Mouse (Mus musculus): ENCODE data around the gene Prss16.
A peak's percentile ranks its signal among the peaks of the same experiment; 100 is the strongest.

Gene Prss16

GRCm38 (mm10) chr13:22036149-22036956 is 26.8 kb upstream of the Prss16 start:
- DNase-seq (ENCODE audit: low spot score in 2 of 2), result no peak

- peak; percentile 86 to 93 for DNase-seq (ENCODE audit: low spot score in 2 of 2)
These were observed 26.0 kb upstream of the Prss16 start, which contains the start of the genes Hist1h2ah and Hist1h2bk for GRCm38 (mm10) chr13:22035267-22036148. Gene Hist1h2ah, minus strand, starts transcription at chr13:22035568. Gene Hist1h2bk, plus strand, starts transcription at chr13:22035870.

- DNase-seq (ENCODE audit: low spot score in 2 of 2), result no peak
These were observed 25.1 kb upstream of the Prss16 start for GRCm38 (mm10) chr13:22034443-22035266.

GRCm38 (mm10) chr13:22033741-22034442 is 24.4 kb upstream of the Prss16 start:
- no peak for DNase-seq (ENCODE audit: low spot score in 2 of 2)

- no peak for DNase-seq (ENCODE audit: low spot score in 2 of 2)
These were observed 21.0 kb upstream of the Prss16 start for GRCm38 (mm10) chr13:22030493-22030892.

- no peak for DNase-seq (ENCODE audit: low spot score in 2 of 2)
These were observed 20.4 kb upstream of the Prss16 start for GRCm38 (mm10) chr13:22029928-22030327.

GRCm38 (mm10) chr13:22028673-22029460 is 19.3 kb upstream of the Prss16 start:
- DNase-seq (ENCODE audit: low spot score in 2 of 2), result peak; percentile 85 to 92

- peak; percentile 76 to 87 for DNase-seq (ENCODE audit: low spot score in 2 of 2)
These were observed 16.8 kb upstream of the Prss16 start for GRCm38 (mm10) chr13:22026058-22027031.

- DNase-seq (ENCODE audit: low spot score in 2 of 2), result peak; percentile 72 to 81
These were observed 12.7 kb upstream of the Prss16 start for GRCm38 (mm10) chr13:22022241-22022640.

- DNase-seq (ENCODE audit: low spot score in 2 of 2), result no peak
These were observed 12.0 kb upstream of the Prss16 start for GRCm38 (mm10) chr13:22021581-22021980.

- DNase-seq (ENCODE audit: low spot score in 2 of 2), result peak; percentile 62 to 71
These were observed 11.4 kb upstream of the Prss16 start for GRCm38 (mm10) chr13:22020901-22021339.

GRCm38 (mm10) chr13:22019934-22020835 is 10.6 kb upstream of the Prss16 start:
- DNase-seq (ENCODE audit: low spot score in 2 of 2), result peak; percentile 59 to 66

- peak; percentile 81 to 86 for DNase-seq (ENCODE audit: low spot score in 2 of 2)
These were observed 6.2 kb upstream of the Prss16 start for GRCm38 (mm10) chr13:22015479-22016450.

GRCm38 (mm10) chr13:22014411-22014845 is 4.9 kb upstream of the Prss16 start:
- DNase-seq (ENCODE audit: low spot score in 2 of 2), result no peak

GRCm38 (mm10) chr13:22013716-22014115 is 4.2 kb upstream of the Prss16 start:
- no peak for DNase-seq (ENCODE audit: low spot score in 2 of 2)

- no peak for DNase-seq (ENCODE audit: low spot score in 2 of 2)
These were observed 835 bp downstream of the Prss16 start for GRCm38 (mm10) chr13:22008707-22009106.

Data from spleen, postnatal 36 days (tissue).